Mouse (Mus musculus) kidney, embryonic 16.5 days (tissue): Measurements from ENCODE around the gene Pibf1. TPM values are rescaled to one million over a fixed set of nuclear protein-coding genes. Genes with fewer than 3 reads are reported as not detected.

Experiments
- ATAC-seq: fragments of 200-750 bp; cut with Nextera tagmentation; 2 replicates; pipeline ENCODE4 v1.8.0; 2017; ENCODE audit warnings: moderate TSS enrichment; ENCODE audit not compliant: low FRiP score, low TSS enrichment
- H3K27ac ChIP-seq: fragments of 300-500 bp; sonication (generic); 2 replicates; pipeline ENCODE4 v1.5.1; 2014; ENCODE audit warnings: low read length
- H3K27me3 ChIP-seq: fragments of 300-500 bp; sonication (generic); 2 replicates; pipeline ENCODE4 v1.6.1; 2014; ENCODE audit warnings: low read length, control low read depth, mixed read lengths; ENCODE audit not compliant: insufficient read depth
- H3K36me3 ChIP-seq: fragments of 300-500 bp; sonication (generic); 2 replicates; pipeline ENCODE4 v1.6.1; 2014; ENCODE audit warnings: low read length, control low read depth, mixed read lengths; ENCODE audit not compliant: insufficient read depth
- H3K4me1 ChIP-seq: fragments of 300-500 bp; sonication (generic); 2 replicates; pipeline ENCODE4 v1.6.1; 2014; ENCODE audit warnings: low read length, control low read depth, mixed read lengths; ENCODE audit not compliant: insufficient read depth
- H3K4me2 ChIP-seq: fragments of 300-500 bp; sonication (generic); replicated peaks from 2 replicates; pipeline ENCODE4 v1.6.1; 2014; ENCODE audit warnings: low read depth, low read length
- H3K4me3 ChIP-seq: fragments of 300-500 bp; sonication (generic); 2 replicates; pipeline ENCODE4 v1.5.1; 2014; ENCODE audit warnings: mild to moderate bottlenecking, low read length
- H3K9ac ChIP-seq: fragments of 300-500 bp; sonication (generic); replicated peaks from 2 replicates; pipeline ENCODE4 v1.6.1; 2014; ENCODE audit warnings: low read length
- H3K9me3 ChIP-seq: fragments of 300-500 bp; sonication (generic); 2 replicates; pipeline ENCODE4 v1.6.1; 2016; ENCODE audit warnings: low read length, control low read depth
- WGBS: fragments of 180-500 bp; shearing (Covaris S2); extraction: QIAGEN DNeasy Blood & Tissue Kit; methylation state at CpG from one replicate; pipeline ENCODE4 v1.1.7; 2014; 5-methylcytosine and 5-hydroxymethylcytosine counted together
- polyA plus RNA-seq: library from polyadenylated mRNA; unstranded; fragments of >200 nt; fragmentation: Nextera tagmentation; extraction: Ambion mirVana; gene quantifications from 2 replicates; pipeline ENCODE4 v1.2.1, GENCODE M21; 2015

Pibf1 gene
- 18.4 and 20.3 TPM in 2 replicates for polyA plus RNA-seq

GRCm38 (mm10) chr14:99099267-99099966, at the start of gene Pibf1, which contains the start of gene Dis3:
TSS of gene Pibf1 (plus strand) at chr14:99099424.
TSS of gene Dis3 (minus strand) at chr14:99099770.
- H3K4me2 ChIP-seq, result peak within 1 kb of the TSS; percentile 76
- peak within 1 kb of the TSS; percentile 97 for H3K4me3 ChIP-seq
- H3K27me3 ChIP-seq, result no peaks in the 10 kb centered on the region
- H3K9me3 ChIP-seq, result no peaks in the 10 kb centered on the region
- peaks cover 14% of the 10 kb centered on the region for H3K4me1 ChIP-seq
- H3K27ac ChIP-seq, result peak within 1 kb of the TSS; percentile 62
- peak within 1 kb of the TSS; percentile 93 for H3K9ac ChIP-seq
- H3K36me3 ChIP-seq, result peaks cover 36% of the 10 kb centered on the region
- peak; percentile 100 for ATAC-seq
- 0% methylated on average over 72 of the region's 73 CpGs for WGBS

GRCm38 (mm10) chr14:99058959-99059586, 40.2 kb upstream of the Pibf1 start:
- no peaks in the 10 kb centered on the region for H3K27me3 ChIP-seq
- WGBS, result 81% methylated on average over 7 of the region's 7 CpGs
- H3K36me3 ChIP-seq, result peaks cover 58% of the 10 kb centered on the region
- ATAC-seq, result peak; percentile 86
- no peak overlapping the region for H3K4me2 ChIP-seq
- no peaks in the 10 kb centered on the region for H3K9me3 ChIP-seq
- H3K9ac ChIP-seq, result no peak overlapping the region
- H3K4me3 ChIP-seq, result no peak overlapping the region
- H3K27ac ChIP-seq, result no peak overlapping the region
- H3K4me1 ChIP-seq, result no peaks in the 10 kb centered on the region

- no peaks in the 10 kb centered on the region for H3K27me3 ChIP-seq
- 93% methylated on average over 12 of the region's 12 CpGs for WGBS
- H3K4me1 ChIP-seq, result no peaks in the 10 kb centered on the region
- no peak overlapping the region for H3K27ac ChIP-seq
- peaks cover 49% of the 10 kb centered on the region for H3K36me3 ChIP-seq
- H3K4me2 ChIP-seq, result no peak overlapping the region
- H3K9ac ChIP-seq, result no peak overlapping the region
- ATAC-seq, result no peak
- no peak overlapping the region for H3K4me3 ChIP-seq
- no peaks in the 10 kb centered on the region for H3K9me3 ChIP-seq
Measured at GRCm38 (mm10) chr14:99060616-99061015, 38.6 kb upstream of the Pibf1 start.

- WGBS, result 98% methylated on average over 2 of the region's 2 CpGs
- Histone ChIP-seq H3K9me3 (no peaks in the 10 kb centered on the region), H3K9ac (no peak overlapping the region), H3K4me1 (no peaks in the 10 kb centered on the region), H3K36me3 (peaks cover 36% of the 10 kb centered on the region), H3K4me3 (no peak overlapping the region), H3K27ac (no peak overlapping the region), H3K27me3 (no peaks in the 10 kb centered on the region), H3K4me2 (no peak overlapping the region)
- no peak for ATAC-seq
Measured at GRCm38 (mm10) chr14:99063091-99063490, 36.1 kb upstream of the Pibf1 start.

- peaks cover 46% of the 10 kb centered on the region for H3K36me3 ChIP-seq
- H3K4me2 ChIP-seq, result no peak overlapping the region
- WGBS, result 90% methylated on average over 4 of the region's 4 CpGs
- H3K9me3 ChIP-seq, result no peaks in the 10 kb centered on the region
- no peaks in the 10 kb centered on the region for H3K27me3 ChIP-seq
- H3K4me1 ChIP-seq, result no peaks in the 10 kb centered on the region
- H3K27ac ChIP-seq, result no peak overlapping the region
- no peak for ATAC-seq
- no peak overlapping the region for H3K4me3 ChIP-seq
- H3K9ac ChIP-seq, result no peak overlapping the region
Measured at GRCm38 (mm10) chr14:99071146-99071545, 28.1 kb upstream of the Pibf1 start.

- no peaks in the 10 kb centered on the region for H3K4me1 ChIP-seq
- H3K36me3 ChIP-seq, result peaks cover 45% of the 10 kb centered on the region
- 94% methylated on average over 7 of the region's 7 CpGs for WGBS
- no peak for ATAC-seq
- no peak overlapping the region for H3K27ac ChIP-seq
- H3K4me3 ChIP-seq, result no peak overlapping the region
- no peaks in the 10 kb centered on the region for H3K9me3 ChIP-seq
- no peak overlapping the region for H3K4me2 ChIP-seq
- no peaks in the 10 kb centered on the region for H3K27me3 ChIP-seq
- H3K9ac ChIP-seq, result no peak overlapping the region
Measured at GRCm38 (mm10) chr14:99088947-99089346, 10.3 kb upstream of the Pibf1 start.

- 5% methylated on average over 20 of the region's 20 CpGs for WGBS
- H3K4me1 ChIP-seq, result peaks cover 14% of the 10 kb centered on the region
- H3K9ac ChIP-seq, result peak overlapping the region; percentile 85
- peaks cover 36% of the 10 kb centered on the region for H3K36me3 ChIP-seq
- H3K27me3 ChIP-seq, result no peaks in the 10 kb centered on the region
- peak overlapping the region; percentile 97 for H3K4me3 ChIP-seq
- peak overlapping the region; percentile 64 for H3K4me2 ChIP-seq
- H3K27ac ChIP-seq, result no peak overlapping the region
- ATAC-seq, result no peak; the same call in 1 of the 2 replicates
- H3K9me3 ChIP-seq, result no peaks in the 10 kb centered on the region
Measured at GRCm38 (mm10) chr14:99099967-99100587, 853 bp downstream of the Pibf1 start.

- peaks cover 30% of the 10 kb centered on the region for H3K36me3 ChIP-seq
- 91% methylated on average over 4 of the region's 4 CpGs for WGBS
Measured at GRCm38 (mm10) chr14:99103050-99103449, 3.8 kb downstream of the Pibf1 start.

GRCm38 (mm10) chr14:99104542-99105123, 5.4 kb downstream of the Pibf1 start:
- H3K9me3 ChIP-seq, result no peaks in the 10 kb centered on the region
- 86% methylated on average over 6 of the region's 6 CpGs for WGBS
- no peak for ATAC-seq
- no peaks in the 10 kb centered on the region for H3K27me3 ChIP-seq
- no peak overlapping the region for H3K4me2 ChIP-seq
- no peak overlapping the region for H3K27ac ChIP-seq
- peaks cover 42% of the 10 kb centered on the region for H3K36me3 ChIP-seq
- H3K4me3 ChIP-seq, result no peak overlapping the region
- no peak overlapping the region for H3K9ac ChIP-seq
- peaks cover 7% of the 10 kb centered on the region; the same call in 1 of the 2 replicates for H3K4me1 ChIP-seq

More at GRCm38 (mm10) chr14:99103050-99103449, 3.8 kb downstream of the Pibf1 start:
- H3K9ac ChIP-seq, result no peak overlapping the region
- no peaks in the 10 kb centered on the region for H3K27me3 ChIP-seq
- no peaks in the 10 kb centered on the region for H3K9me3 ChIP-seq
- no peak overlapping the region for H3K27ac ChIP-seq
- no peak overlapping the region for H3K4me2 ChIP-seq
- peaks cover 14% of the 10 kb centered on the region for H3K4me1 ChIP-seq
- no peak for ATAC-seq
- H3K4me3 ChIP-seq, result no peak overlapping the region
